Mouse (Mus musculus) liver, adult 2 months (tissue): ENCODE data around the gene Nfkb2. TPM values are rescaled to one million over a fixed set of nuclear protein-coding genes. Genes with fewer than 3 reads are reported as not detected.

Experiments used
- DNase-seq: peaks from one replicate; pipeline ENCODE4 v3.0.0-alpha.2; 2011; ENCODE audit warnings: low read depth, low spot score; ENCODE audit errors: extremely low read depth
- H3K27ac ChIP-seq: fragments of 200-500 bp; replicated peaks from 2 replicates; pipeline ENCODE4 v1.5.1; 2012; ENCODE audit warnings: low read depth, mild to moderate bottlenecking, control low read depth, inconsistent platforms, low read length; ENCODE audit not compliant: insufficient read depth
- H3K27me3 ChIP-seq: fragments of 200-500 bp; 2 replicates; pipeline ENCODE4 v1.6.1; 2012; ENCODE audit warnings: mild to moderate bottlenecking, moderate library complexity, low read length, inconsistent platforms; ENCODE audit not compliant: control insufficient read depth, insufficient read depth
- H3K36me3 ChIP-seq: fragments of 200-500 bp; 2 replicates; pipeline ENCODE4 v1.6.1; 2012; ENCODE audit warnings: low read length, inconsistent platforms; ENCODE audit not compliant: control insufficient read depth, insufficient read depth
- H3K4me1 ChIP-seq: fragments of 200-500 bp; 2 replicates; pipeline ENCODE4 v1.6.1; 2011; ENCODE audit warnings: low read length; ENCODE audit not compliant: control insufficient read depth, insufficient read depth
- H3K4me3 ChIP-seq: fragments of 200-500 bp; 2 replicates; pipeline ENCODE4 v1.5.1; 2011; ENCODE audit warnings: low read depth, mild to moderate bottlenecking, control low read depth, low read length, moderate library complexity; ENCODE audit not compliant: insufficient read depth
- H3K79me2 ChIP-seq: fragments of 200-500 bp; 2 replicates; pipeline ENCODE4 v1.6.1; 2012; ENCODE audit warnings: inconsistent platforms, mild to moderate bottlenecking, low read length, moderate library complexity; ENCODE audit not compliant: control insufficient read depth, insufficient read depth
- H3K9ac ChIP-seq: fragments of 200-500 bp; 2 replicates; pipeline ENCODE4 v1.6.1; 2012; ENCODE audit warnings: low read depth, mild to moderate bottlenecking, control low read depth, inconsistent platforms, low read length
- CTCF ChIP-seq: fragments of 200-500 bp; IDR thresholded peaks from 2 replicates; pipeline ENCODE4 v1.5.1; 2011; ENCODE audit warnings: low read depth, low read length, control low read depth
- POLR2A ChIP-seq: fragments of 200-500 bp; IDR thresholded peaks from 2 replicates; pipeline ENCODE4 v1.6.1; 2011; ENCODE audit warnings: low read length, control low read depth; ENCODE audit not compliant: insufficient read depth; ENCODE audit errors: extremely low read depth
- WGBS: fragments of 180-500 bp; shearing (Covaris S2); methylation state at CpG from one replicate; pipeline ENCODE4 v1.1.7; 2018; 5-methylcytosine and 5-hydroxymethylcytosine counted together
- polyA plus RNA-seq: library from polyadenylated mRNA; depleted of rRNA; stranded (reverse); fragments of >200 nt; gene quantifications from 2 replicates; pipeline ENCODE4 v1.2.3, GENCODE M21; 2012
- total RNA-seq: library from RNA; depleted of rRNA; stranded (reverse); fragments of >200 nt; gene quantifications from 2 replicates; pipeline ENCODE4 v1.2.3, GENCODE M21; 2014

Nfkb2 gene
- total and polyA plus RNA-seq, 2 experiments, result 3.7 to 9.3 TPM

DNA sequence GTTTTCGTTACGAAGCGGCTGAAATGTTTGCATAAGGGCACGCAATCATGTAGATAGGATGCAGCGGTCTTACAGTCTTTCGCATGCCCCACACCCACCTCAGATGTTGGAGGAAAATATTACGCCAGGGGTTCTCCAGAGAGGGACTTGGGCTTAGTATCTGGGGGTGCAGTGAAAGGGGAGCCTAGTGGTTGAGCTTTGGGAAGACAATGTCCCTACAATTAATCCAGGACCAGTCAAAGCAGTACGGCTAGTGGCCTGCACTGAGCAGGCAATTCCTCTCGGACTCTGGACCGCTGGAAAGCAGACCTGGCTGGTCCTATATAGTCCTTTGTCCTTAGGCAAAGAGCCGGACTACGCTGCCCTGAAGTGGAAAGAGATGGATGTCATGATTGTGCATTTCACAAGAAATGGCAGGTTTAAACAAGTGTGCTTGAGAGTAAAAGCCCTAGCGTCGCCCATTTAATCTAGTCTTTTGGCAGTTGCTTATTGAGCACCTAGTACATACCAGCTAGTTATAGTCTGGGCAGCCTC, 23.5 kb downstream of the Nfkb2 start:
- H3K27ac ChIP-seq, result no peak overlapping the region
- peak overlapping the region; percentile 69; the same call in 1 of the 2 replicates for H3K4me3 ChIP-seq
- H3K36me3 ChIP-seq, result no peaks in the 10 kb centered on the region
- TF ChIP-seq POLR2A (no peak), CTCF (no peak)
- H3K27me3 ChIP-seq, result peaks cover 3% of the 10 kb centered on the region; the same call in 1 of the 2 replicates
- peaks cover 9% of the 10 kb centered on the region for H3K4me1 ChIP-seq
- H3K79me2 ChIP-seq, result no peaks in the 10 kb centered on the region
- WGBS, result 18% methylated on average over 14 of the region's 14 CpGs
- H3K9ac ChIP-seq, result no peak overlapping the region
- DNase-seq, result no peak

DNA sequence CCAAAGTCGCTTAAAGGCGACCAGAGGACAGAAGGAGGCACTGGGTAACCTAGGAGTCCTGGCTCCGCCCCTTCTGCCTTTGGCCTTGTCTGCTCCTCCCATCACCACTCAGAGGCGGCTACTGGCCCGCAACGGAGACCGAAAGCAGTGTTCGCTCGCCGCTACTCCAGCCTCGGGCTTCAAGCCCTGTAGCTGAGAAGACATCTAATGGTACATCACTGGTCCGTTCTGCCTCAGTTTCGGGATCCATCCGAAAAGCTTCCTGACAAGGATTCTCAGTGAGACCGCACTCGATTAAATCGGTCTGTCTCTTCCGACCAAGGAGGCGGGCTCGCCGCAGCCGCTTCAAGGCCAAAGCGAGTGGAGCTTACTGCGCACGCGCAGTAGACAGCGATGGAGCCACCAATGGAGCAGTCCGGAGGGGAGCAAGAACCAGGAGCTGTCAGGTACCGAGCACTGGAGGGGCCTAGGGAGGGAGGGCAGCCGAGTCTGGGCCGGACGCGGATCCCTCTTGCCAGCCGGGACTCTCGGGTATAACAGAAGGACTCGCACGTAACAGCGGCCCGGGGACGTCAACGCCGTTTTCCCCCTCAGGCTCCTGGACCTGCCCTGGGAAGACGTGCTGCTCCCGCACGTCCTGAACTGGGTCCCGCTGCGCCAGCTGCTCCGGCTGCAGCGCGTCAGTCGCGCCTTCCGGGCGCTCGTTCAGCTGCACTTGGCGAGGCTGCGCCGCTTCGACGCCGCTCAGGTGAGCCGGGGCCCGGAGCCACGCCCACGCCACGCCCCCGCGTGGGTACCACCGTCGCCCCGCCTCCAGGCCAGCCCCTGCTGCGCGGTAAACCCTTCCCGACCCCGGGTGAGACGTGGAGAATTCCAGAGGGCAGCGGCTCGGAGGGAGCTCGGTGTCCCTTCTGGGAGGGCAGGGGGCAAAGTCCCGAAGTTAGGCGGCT, 24.2 kb downstream of the Nfkb2 start, which contains the start of gene Fbxl15:
Gene Fbxl15, plus strand, starts transcription at position 104 of the 950 bp plus-strand sequence.
- H3K36me3 ChIP-seq, result no peaks in the 10 kb centered on the region
- DNase-seq, result peak; percentile 83
- H3K4me1 ChIP-seq, result peaks cover 9% of the 10 kb centered on the region
- H3K4me3 ChIP-seq, result peak within 1 kb of the TSS; percentile 69
- TF ChIP-seq CTCF (no peak), POLR2A (peak; percentile 31)
- H3K27ac ChIP-seq, result peak within 1 kb of the TSS; percentile 70
- under 1% methylated on average over 81 of the region's 81 CpGs for WGBS
- no peaks in the 10 kb centered on the region for H3K79me2 ChIP-seq
- peak within 1 kb of the TSS; percentile 75 for H3K9ac ChIP-seq
- H3K27me3 ChIP-seq, result peaks cover 3% of the 10 kb centered on the region; the same call in 1 of the 2 replicates

DNA sequence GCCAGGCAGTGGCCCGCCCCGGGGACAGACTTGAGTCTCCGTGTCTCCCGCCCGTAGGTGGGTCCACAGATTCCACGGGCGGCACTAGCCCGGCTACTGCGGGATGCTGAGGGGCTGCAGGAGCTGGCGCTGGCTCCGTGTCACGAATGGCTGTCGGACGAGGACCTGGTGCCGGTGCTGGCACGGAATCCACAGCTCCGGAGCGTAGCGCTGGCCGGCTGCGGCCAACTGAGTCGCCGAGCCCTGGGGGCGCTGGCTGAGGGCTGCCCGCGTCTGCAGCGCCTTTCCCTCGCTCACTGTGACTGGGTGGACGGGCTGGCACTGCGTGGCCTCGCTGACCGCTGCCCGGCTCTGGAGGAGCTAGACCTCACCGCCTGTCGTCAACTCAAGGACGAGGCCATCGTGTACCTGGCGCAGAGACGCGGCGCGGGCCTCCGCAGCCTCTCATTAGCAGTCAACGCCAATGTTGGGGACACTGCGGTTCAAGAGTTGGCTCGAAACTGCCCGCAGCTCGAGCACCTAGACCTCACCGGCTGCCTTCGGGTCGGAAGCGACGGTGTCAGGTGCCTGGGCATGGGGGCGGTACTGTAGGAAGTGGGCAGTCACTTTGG, 25.0 kb downstream of the Nfkb2 start:
- Histone ChIP-seq H3K9ac (peak overlapping the region; percentile 75), H3K36me3 (no peaks in the 10 kb centered on the region), H3K4me1 (peaks cover 9% of the 10 kb centered on the region), H3K79me2 (no peaks in the 10 kb centered on the region), H3K4me3 (peak overlapping the region; percentile 69), H3K27me3 (peaks cover 3% of the 10 kb centered on the region; the same call in 1 of the 2 replicates), H3K27ac (peak overlapping the region; percentile 70; the same call in 1 of the 2 replicates)
- TF ChIP-seq POLR2A (no peak), CTCF (no peak)
- peak; percentile 5 for DNase-seq
- 4% methylated on average over 54 of the region's 54 CpGs for WGBS

DNA sequence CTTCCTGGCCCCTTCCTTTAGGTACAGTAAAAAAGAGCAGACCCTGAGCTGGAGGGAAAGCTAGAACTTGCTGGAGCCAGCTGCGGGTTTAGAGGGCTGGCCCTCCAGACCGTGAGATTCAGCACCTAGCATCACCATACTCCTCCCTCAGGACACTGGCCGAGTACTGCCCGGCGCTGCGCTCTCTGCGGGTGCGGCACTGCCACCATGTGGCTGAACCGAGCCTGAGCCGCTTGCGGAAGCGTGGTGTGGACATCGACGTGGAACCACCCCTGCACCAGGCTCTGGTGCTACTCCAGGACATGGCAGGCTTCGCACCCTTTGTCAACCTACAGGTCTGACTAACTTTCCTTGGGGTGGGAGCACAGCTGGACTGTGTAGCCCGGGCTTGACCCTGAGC, 25.8 kb downstream of the Nfkb2 start:
- no peaks in the 10 kb centered on the region for H3K79me2 ChIP-seq
- peaks cover 9% of the 10 kb centered on the region for H3K4me1 ChIP-seq
- H3K27me3 ChIP-seq, result peaks cover 3% of the 10 kb centered on the region; the same call in 1 of the 2 replicates
- no peaks in the 10 kb centered on the region for H3K36me3 ChIP-seq
- H3K9ac ChIP-seq, result no peak overlapping the region
- no peak overlapping the region for H3K27ac ChIP-seq
- H3K4me3 ChIP-seq, result no peak overlapping the region
- WGBS, result 5% methylated on average over 16 of the region's 16 CpGs
- DNase-seq, result peak; percentile 54
- TF ChIP-seq CTCF, result peak; percentile 95
- TF ChIP-seq POLR2A, result no peak

DNA sequence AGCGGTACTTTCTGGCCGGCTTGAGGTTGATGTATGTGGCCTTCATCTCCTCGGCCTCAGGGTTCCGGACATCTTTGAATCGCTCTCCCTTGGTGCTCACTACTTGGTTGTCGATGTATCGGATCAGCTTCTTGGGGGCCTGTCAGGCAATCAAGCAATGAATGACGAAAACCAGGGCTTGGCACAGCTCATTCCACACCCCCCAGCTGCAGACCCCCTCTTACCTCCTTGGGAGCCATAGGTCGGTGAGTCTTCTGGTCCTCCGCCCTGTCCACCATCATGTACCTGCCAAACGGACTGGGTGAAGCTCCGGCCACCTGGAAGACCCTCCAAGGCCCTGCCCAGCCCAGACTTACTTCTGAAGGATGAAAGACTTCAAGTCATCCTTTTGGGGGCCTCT, 26.6 kb downstream of the Nfkb2 start:
- WGBS, result 92% methylated on average over 12 of the region's 12 CpGs
- H3K36me3 ChIP-seq, result no peaks in the 10 kb centered on the region
- no peak overlapping the region for H3K4me3 ChIP-seq
- H3K9ac ChIP-seq, result no peak overlapping the region
- TF ChIP-seq POLR2A (no peak), CTCF (no peak)
- DNase-seq, result no peak
- no peak overlapping the region for H3K27ac ChIP-seq
- H3K79me2 ChIP-seq, result no peaks in the 10 kb centered on the region
- H3K27me3 ChIP-seq, result peaks cover 3% of the 10 kb centered on the region; the same call in 1 of the 2 replicates
- peaks cover 9% of the 10 kb centered on the region for H3K4me1 ChIP-seq
